Mouse (Mus musculus): ENCODE measurements at regions not wholly inside any gene's neighbourhood (a gene's known extent, or its start where the extent isn't known, plus 50 kb on each side); places are given as distances from the start of the nearest gene placed in this dataset.

GRCm38 (mm10) chr13:53805872-53806271, 249.6 kb downstream of the Drd1 start:
- no peak for DNase-seq (ENCODE audit: low read depth, low spot score)

DNA sequence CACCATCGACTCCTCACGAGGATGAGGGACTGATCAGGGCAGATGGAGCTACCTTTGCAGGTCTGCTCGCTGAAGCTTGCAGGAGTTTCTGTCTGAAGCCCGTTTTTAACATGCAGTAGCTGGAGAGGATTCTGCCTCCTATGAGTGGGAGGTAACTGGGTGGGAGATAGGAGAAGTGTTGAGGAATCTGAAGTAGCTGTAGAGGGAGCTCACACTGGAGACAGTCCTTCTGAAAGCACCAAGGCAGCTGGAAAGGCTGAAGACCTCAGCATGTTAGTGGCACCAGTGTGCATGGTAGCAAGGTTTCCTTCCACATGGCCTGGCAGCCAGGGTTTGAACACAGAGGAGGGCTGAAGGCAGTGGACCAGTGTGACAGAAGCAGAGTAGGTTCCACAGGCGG, 254.5 kb downstream of the Drd1 start:
- no peak for DNase-seq (ENCODE audit: low read depth, low spot score)

GRCm38 (mm10) chr13:53788809-53789208, 266.7 kb downstream of the Drd1 start:
- no peak for DNase-seq (ENCODE audit: low read depth, low spot score)

GRCm38 (mm10) chr13:53783492-53783891, 272.0 kb downstream of the Drd1 start:
- DNase-seq (ENCODE audit: low read depth, low spot score) = peak; percentile 54

- DNase-seq (ENCODE audit: low read depth, low spot score) = no peak
Measured at GRCm38 (mm10) chr13:53779150-53779549, 276.4 kb downstream of the Drd1 start.

DNA sequence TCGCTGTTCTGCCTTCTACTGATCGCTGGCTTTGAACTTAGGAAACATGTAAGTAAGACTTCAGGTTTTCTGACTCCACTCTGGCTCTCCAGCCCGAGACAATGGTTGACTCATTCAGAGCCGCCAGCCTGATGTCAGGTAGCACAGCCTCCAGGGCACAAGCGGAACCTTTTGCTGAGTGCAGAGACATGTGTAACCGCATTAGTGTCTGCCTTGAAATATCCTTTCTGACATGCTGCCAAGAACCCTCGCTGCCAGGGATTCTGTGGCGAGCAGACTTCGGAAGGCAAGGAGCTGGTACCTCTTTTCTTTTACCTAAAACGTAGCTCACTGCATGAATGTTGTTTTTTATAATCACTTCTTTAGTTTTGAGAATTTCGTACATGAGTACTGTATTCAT, 279.1 kb downstream of the Drd1 start:
- DNase-seq (ENCODE audit: low read depth, low spot score) = no peak

GRCm38 (mm10) chr13:53775687-53776086, 279.8 kb downstream of the Drd1 start:
- no peak for DNase-seq (ENCODE audit: low read depth, low spot score)

GRCm38 (mm10) chr13:53764613-53765243, 290.8 kb downstream of the Drd1 start:
- no peak for DNase-seq (ENCODE audit: low read depth, low spot score)

DNA sequence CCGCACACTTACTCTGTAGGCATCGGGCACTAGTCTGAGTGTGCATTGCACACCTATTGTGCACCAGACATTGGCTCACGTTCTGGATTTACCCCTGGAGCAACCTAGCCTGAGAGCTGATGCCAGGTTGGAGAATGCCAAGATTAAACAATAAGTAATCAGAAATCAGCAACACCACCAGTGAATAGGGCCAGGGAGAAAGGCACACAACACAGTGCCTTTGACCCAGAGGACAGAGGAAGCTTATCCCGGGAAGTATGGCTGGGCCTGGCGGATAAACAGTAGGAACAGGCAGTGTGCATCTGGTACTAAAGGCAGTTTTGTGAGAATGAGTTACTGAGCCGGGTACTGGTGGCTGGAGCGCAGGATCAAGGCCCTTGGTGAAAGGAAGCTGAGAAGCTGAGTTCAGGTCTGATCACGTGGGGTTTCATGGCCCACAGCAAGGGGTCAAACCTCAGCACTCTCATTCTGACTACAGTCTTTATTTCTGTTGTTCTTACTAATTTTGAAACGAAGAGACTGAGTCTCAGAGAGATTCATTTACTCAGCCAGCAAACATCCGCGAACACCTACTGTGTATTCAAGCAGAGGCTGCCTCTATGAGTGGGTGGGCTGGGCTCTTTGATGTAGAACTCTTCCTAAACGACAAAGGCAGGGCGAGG, 284.8 kb upstream of the Msx2 start:
- DNase-seq (ENCODE audit: low read depth, low spot score) = no peak

DNA sequence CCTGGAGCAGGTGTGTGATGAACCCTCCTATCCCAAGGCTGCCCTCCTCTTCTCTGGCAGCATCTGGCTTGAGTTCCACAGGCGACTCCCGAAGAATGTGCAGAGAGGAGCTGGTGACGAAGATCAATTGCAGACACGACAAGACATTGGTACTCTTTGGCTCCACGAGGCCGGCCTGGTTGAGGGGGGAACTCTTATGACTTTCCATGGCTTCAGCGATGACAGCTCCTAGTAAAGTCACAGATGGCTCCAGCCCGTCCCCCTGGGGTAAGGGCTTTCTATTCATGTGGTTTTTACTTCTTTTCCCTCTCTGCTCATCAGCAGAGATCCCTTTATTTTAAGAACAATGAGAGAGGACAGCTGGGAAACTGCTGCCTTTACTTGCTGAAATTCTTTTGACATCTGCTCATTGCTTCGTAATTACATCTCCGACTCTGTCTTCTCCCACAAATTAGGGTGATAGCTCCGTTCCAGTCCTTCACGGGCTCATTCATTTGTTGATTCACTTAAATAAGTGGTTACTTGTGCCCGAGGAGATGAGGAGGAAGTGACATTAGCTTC, 284.2 kb upstream of the Msx2 start:
- DNase-seq (ENCODE audit: low read depth, low spot score) = no peak

DNA sequence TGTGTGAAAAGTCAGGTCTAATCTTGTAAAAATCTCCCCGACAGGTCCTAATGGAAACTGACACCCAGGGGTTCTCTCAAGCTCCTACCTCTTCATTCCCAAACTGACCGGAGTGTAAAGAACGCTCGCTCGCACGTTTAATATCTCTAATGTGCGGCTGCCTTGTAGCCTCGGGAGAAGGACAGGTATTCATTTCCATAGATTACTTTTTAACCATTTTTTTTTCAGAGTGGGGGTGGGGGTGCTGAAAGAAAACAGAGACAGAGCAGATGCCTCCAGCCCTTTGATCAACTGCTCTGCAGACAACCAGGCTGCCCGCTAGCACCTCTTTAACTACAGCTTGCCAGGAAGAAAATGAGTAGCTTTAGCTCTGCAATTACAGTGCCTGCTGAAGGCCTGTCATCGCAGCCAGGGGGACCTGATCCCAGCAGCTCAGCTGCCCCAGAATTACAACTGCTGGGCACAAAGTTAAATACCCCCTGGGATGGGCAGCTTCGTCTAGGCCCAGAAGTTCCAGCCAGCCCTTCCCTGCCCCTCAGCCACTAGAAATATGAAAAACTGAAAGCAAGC, 282.3 kb upstream of the Msx2 start:
- no peak for DNase-seq (ENCODE audit: low read depth, low spot score)

DNA sequence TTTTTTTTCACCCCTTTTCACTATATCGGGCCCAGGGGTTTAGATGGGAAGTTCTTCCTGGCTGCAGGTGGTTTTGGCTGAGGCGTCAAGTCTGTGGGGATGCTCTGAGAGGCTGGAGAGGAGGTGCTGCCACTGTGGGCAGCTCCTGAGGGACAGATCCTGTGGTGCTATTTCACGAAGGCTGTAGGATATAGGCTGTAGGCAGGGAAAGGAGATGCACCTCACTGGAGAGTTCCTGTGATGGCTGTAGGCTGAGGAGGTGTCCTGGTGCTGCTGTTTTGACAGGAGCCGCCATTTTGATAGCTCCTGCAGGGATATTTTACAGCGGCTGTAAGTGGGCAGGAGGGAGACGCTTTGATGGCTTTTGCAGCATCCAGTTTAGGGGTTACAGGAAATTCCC, 280.2 kb upstream of the Msx2 start:
- no peak for DNase-seq (ENCODE audit: low read depth, low spot score)

GRCm38 (mm10) chr13:53740981-53741380, 268.1 kb upstream of the Msx2 start:
- DNase-seq (ENCODE audit: low read depth, low spot score) = no peak

GRCm38 (mm10) chr13:53739127-53739526, 266.3 kb upstream of the Msx2 start:
- no peak for DNase-seq (ENCODE audit: low read depth, low spot score)

DNA sequence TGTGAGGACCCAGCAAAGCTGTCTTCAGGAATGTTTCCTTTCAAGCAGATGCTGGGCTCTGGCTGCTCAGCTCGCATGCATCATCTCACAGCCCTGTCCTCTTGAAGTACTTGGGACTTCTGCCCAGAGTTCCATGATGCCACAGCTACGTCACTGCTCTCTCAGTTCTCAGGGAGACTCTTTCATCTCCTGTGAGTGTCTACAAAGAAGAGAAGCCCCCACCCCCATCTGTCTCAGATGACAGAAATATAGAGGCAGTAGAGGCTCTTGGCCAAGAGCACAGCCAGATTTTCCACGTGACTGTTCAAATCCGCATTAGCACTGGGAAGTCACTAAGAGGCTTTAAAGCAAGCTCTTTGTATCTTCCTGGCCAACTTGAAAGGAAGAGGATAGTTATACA, 262.1 kb upstream of the Msx2 start:
- no peak for DNase-seq (ENCODE audit: low read depth, low spot score)

- no peak for DNase-seq (ENCODE audit: low read depth, low spot score)
Measured at GRCm38 (mm10) chr13:53730259-53730902, 257.5 kb upstream of the Msx2 start.

GRCm38 (mm10) chr13:53729848-53730247, 257.0 kb upstream of the Msx2 start:
- no peak for DNase-seq (ENCODE audit: low read depth, low spot score)

DNA sequence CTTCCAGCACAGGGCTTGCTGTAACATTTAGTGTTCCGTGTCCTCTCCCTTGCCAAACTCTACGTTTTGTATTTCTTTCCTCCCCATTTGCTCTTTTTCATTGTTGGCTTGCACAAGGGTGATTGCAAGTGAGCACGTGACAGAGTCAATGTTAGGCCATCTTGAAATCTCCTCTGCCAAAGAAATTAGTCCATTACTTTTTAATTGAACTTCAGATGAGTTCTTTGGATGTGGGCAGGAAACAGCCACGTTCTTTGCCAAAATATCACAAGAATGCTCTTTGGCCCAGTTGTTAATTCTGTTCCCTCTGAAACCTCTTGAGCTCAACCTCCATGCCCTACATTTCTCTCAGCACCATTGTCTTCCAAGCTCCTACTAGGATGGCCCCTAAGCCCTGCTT, 253.2 kb upstream of the Msx2 start:
- no peak for DNase-seq (ENCODE audit: low read depth, low spot score)

DNA sequence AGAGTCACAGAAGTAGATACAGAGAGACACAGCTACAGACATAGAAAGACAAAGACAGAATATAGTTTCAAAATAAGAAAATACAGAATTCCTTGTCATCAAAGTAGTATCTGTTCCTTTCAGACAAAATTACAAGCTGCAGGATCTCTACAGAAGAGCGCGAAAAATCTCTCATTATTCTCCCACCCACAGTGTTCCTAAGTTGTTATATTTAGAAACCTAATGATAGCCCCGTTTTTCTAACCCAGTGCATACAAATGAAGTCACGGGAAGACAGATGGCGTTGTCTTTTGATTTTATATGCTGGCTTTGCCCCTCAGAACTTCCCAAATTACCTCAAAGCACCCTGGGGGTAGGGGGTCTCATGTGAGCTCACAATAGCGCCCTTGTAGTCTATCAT, 250.0 kb upstream of the Msx2 start:
- no peak for DNase-seq (ENCODE audit: low read depth, low spot score)

GRCm38 (mm10) chr13:53721038-53721463, 248.2 kb upstream of the Msx2 start:
- DNase-seq (ENCODE audit: low read depth, low spot score) = no peak

DNA sequence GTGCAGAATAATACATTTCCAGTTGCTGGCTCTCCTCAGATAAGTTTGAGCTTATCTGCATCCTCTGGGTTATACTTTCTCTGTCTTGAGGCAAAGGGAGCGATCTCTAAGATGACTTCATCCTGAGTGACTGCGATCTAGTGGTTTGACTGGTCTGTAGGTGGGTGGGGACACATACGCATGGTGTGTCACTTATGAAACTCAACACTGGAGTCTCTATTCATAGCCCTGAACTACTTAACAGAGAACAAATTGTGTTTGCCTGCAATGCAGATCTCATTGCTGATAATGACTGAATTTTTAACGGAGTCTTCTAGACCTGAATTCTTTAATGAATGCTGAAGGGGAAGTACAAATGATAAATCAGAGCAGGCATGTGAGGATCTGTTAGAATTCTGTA, 244.7 kb upstream of the Msx2 start:
- no peak for DNase-seq (ENCODE audit: low read depth, low spot score)

GRCm38 (mm10) chr13:53717086-53717485, 244.2 kb upstream of the Msx2 start:
- DNase-seq (ENCODE audit: low read depth, low spot score) = no peak

Data from retina, adult 2 months (tissue).